Mouse (Mus musculus) forebrain, embryonic 15.5 days (tissue): ENCODE measurements at regions not wholly inside any gene's neighbourhood (a gene's known extent, or its start where the extent isn't known, plus 50 kb on each side); places are given as distances from the start of the nearest gene placed in this dataset.

ENCODE experiments used
- ATAC-seq: fragments of 200-750 bp; cut with Nextera tagmentation; replicated peaks from 2 replicates; pipeline ENCODE4 v1.8.0; 2017; ENCODE audit warnings: mild to moderate bottlenecking, moderate TSS enrichment, moderate library complexity
- H3K27ac ChIP-seq: fragments of 300-500 bp; sonication (generic); replicated peaks from 2 replicates; pipeline ENCODE4 v1.5.1; 2015; ENCODE audit warnings: mild to moderate bottlenecking, inconsistent platforms
- H3K27me3 ChIP-seq: fragments of 300-500 bp; sonication (generic); 2 replicates; pipeline ENCODE4 v1.6.1; 2015; ENCODE audit warnings: inconsistent platforms
- H3K36me3 ChIP-seq: fragments of 300-500 bp; sonication (generic); 2 replicates; pipeline ENCODE4 v1.6.1; 2015; ENCODE audit warnings: mild to moderate bottlenecking, inconsistent platforms
- H3K4me1 ChIP-seq: fragments of 300-500 bp; sonication (generic); 2 replicates; pipeline ENCODE4 v1.6.1; 2015; ENCODE audit warnings: inconsistent platforms
- H3K4me2 ChIP-seq: fragments of 300-500 bp; sonication (generic); replicated peaks from 2 replicates; pipeline ENCODE4 v1.6.1; 2015; ENCODE audit warnings: mild to moderate bottlenecking, inconsistent platforms
- H3K4me3 ChIP-seq: fragments of 300-500 bp; sonication (generic); 2 replicates; pipeline ENCODE4 v1.5.1; 2015; ENCODE audit warnings: mild to moderate bottlenecking, inconsistent platforms
- H3K9ac ChIP-seq: fragments of 300-500 bp; sonication (generic); replicated peaks from 2 replicates; pipeline ENCODE4 v1.6.1; 2015; ENCODE audit warnings: mild to moderate bottlenecking, inconsistent platforms
- H3K9me3 ChIP-seq: fragments of 300-500 bp; sonication (generic); 2 replicates; pipeline ENCODE4 v1.6.1; 2016; ENCODE audit warnings: inconsistent platforms
- WGBS: fragments of 180-500 bp; shearing (Covaris S2); methylation state at CpG from one replicate; pipeline ENCODE4 v1.1.7; 2015; ENCODE audit warnings: mixed read lengths; 5-methylcytosine and 5-hydroxymethylcytosine counted together

GRCm38 (mm10) chr9:33475106-33475505, 839.1 kb downstream of the Ets1 start:
- H3K9me3 ChIP-seq: no peaks in the 10 kb centered on the region
- 98% methylated on average over 2 of the region's 2 CpGs for WGBS
- no peaks in the 10 kb centered on the region for H3K4me1 ChIP-seq
- H3K4me3 ChIP-seq: no peak overlapping the region
- H3K9ac ChIP-seq: no peak overlapping the region
- H3K27ac ChIP-seq: no peak overlapping the region
- H3K27me3 ChIP-seq: no peaks in the 10 kb centered on the region
- no peak for ATAC-seq
- H3K4me2 ChIP-seq: no peak overlapping the region
- H3K36me3 ChIP-seq: no peaks in the 10 kb centered on the region

- Histone ChIP-seq H3K4me1 (no peaks in the 10 kb centered on the region), H3K4me2 (no peak overlapping the region), H3K36me3 (no peaks in the 10 kb centered on the region), H3K27ac (no peak overlapping the region), H3K27me3 (no peaks in the 10 kb centered on the region), H3K9me3 (no peaks in the 10 kb centered on the region), H3K4me3 (no peak overlapping the region), H3K9ac (no peak overlapping the region)
- no peak for ATAC-seq
- 65% methylated on average over 5 of the region's 5 CpGs for WGBS
Observed at GRCm38 (mm10) chr9:33482845-33483540, 847.0 kb downstream of the Ets1 start.

- WGBS: 95% methylated on average over 2 of the region's 2 CpGs
- no peak for ATAC-seq
- H3K9me3 ChIP-seq: no peaks in the 10 kb centered on the region
Observed at GRCm38 (mm10) chr9:33483541-33483846, 847.5 kb downstream of the Ets1 start.

GRCm38 (mm10) chr9:33533101-33533810, 897.2 kb downstream of the Ets1 start:
- no peaks in the 10 kb centered on the region for H3K27me3 ChIP-seq
- H3K9me3 ChIP-seq: no peaks in the 10 kb centered on the region
- H3K36me3 ChIP-seq: no peaks in the 10 kb centered on the region
- no peak overlapping the region for H3K4me2 ChIP-seq
- no peaks in the 10 kb centered on the region for H3K4me1 ChIP-seq
- no peak overlapping the region for H3K27ac ChIP-seq
- H3K9ac ChIP-seq: no peak overlapping the region
- no peak for ATAC-seq
- H3K4me3 ChIP-seq: no peak overlapping the region
- 53% methylated on average over 1 of the region's 1 CpGs for whole genome bisulfite sequencing

More at GRCm38 (mm10) chr9:33483541-33483846, 847.5 kb downstream of the Ets1 start:
- H3K9ac ChIP-seq: no peak overlapping the region
- no peaks in the 10 kb centered on the region for H3K36me3 ChIP-seq
- no peak overlapping the region for H3K4me2 ChIP-seq
- no peaks in the 10 kb centered on the region for H3K4me1 ChIP-seq
- no peak overlapping the region for H3K4me3 ChIP-seq
- no peaks in the 10 kb centered on the region for H3K27me3 ChIP-seq
- H3K27ac ChIP-seq: no peak overlapping the region

GRCm38 (mm10) chr9:33543301-33543700, 907.3 kb downstream of the Ets1 start:
- no peak overlapping the region for H3K4me2 ChIP-seq
- no peaks in the 10 kb centered on the region for H3K27me3 ChIP-seq
- H3K4me1 ChIP-seq: no peaks in the 10 kb centered on the region
- no peak overlapping the region for H3K27ac ChIP-seq
- H3K4me3 ChIP-seq: no peak overlapping the region
- no peaks in the 10 kb centered on the region for H3K36me3 ChIP-seq
- ATAC-seq: no peak
- H3K9ac ChIP-seq: no peak overlapping the region
- WGBS: 58% methylated on average over 5 of the region's 5 CpGs
- no peaks in the 10 kb centered on the region for H3K9me3 ChIP-seq

GRCm38 (mm10) chr9:33546126-33546737, 910.2 kb downstream of the Ets1 start:
- Histone ChIP-seq H3K4me3 (no peak overlapping the region), H3K9me3 (no peaks in the 10 kb centered on the region), H3K9ac (no peak overlapping the region), H3K4me1 (no peaks in the 10 kb centered on the region), H3K27me3 (no peaks in the 10 kb centered on the region), H3K27ac (no peak overlapping the region), H3K36me3 (no peaks in the 10 kb centered on the region), H3K4me2 (no peak overlapping the region)
- no peak for ATAC-seq
- 62% methylated on average over 4 of the region's 4 CpGs for WGBS

GRCm38 (mm10) chr9:33549395-33549794, 913.4 kb downstream of the Ets1 start:
- Histone ChIP-seq H3K9ac (no peak overlapping the region), H3K9me3 (no peaks in the 10 kb centered on the region), H3K4me1 (no peaks in the 10 kb centered on the region), H3K27ac (no peak overlapping the region), H3K27me3 (no peaks in the 10 kb centered on the region), H3K4me3 (no peak overlapping the region), H3K36me3 (no peaks in the 10 kb centered on the region), H3K4me2 (no peak overlapping the region)
- no peak for ATAC-seq
- WGBS: 91% methylated on average over 5 of the region's 5 CpGs

- Histone ChIP-seq H3K27me3 (no peaks in the 10 kb centered on the region), H3K36me3 (no peaks in the 10 kb centered on the region), H3K9me3 (no peaks in the 10 kb centered on the region), H3K4me1 (no peaks in the 10 kb centered on the region), H3K4me3 (no peak overlapping the region), H3K9ac (no peak overlapping the region), H3K4me2 (no peak overlapping the region), H3K27ac (no peak overlapping the region)
- 84% methylated on average over 2 of the region's 2 CpGs for WGBS
- no peak for ATAC-seq
Observed at GRCm38 (mm10) chr9:33571990-33572389, 913.7 kb upstream of the Kirrel3 start.

- WGBS: 53% methylated on average over 1 of the region's 1 CpGs
- Histone ChIP-seq H3K36me3 (no peaks in the 10 kb centered on the region), H3K9me3 (no peaks in the 10 kb centered on the region), H3K27me3 (no peaks in the 10 kb centered on the region), H3K4me3 (no peak overlapping the region), H3K4me2 (no peak overlapping the region), H3K9ac (no peak overlapping the region), H3K27ac (no peak overlapping the region), H3K4me1 (0 out of 2 replicates have a peak, but pooled peaks cover 6% of the 10 kb centered on the region)
- ATAC-seq: no peak
Observed at GRCm38 (mm10) chr9:33611511-33611910, 874.2 kb upstream of the Kirrel3 start.

- H3K36me3 ChIP-seq: no peaks in the 10 kb centered on the region
- no peaks in the 10 kb centered on the region for H3K27me3 ChIP-seq
- H3K9ac ChIP-seq: no peak overlapping the region
- H3K27ac ChIP-seq: no peak overlapping the region
- no peak overlapping the region for H3K4me3 ChIP-seq
- H3K9me3 ChIP-seq: no peaks in the 10 kb centered on the region
- no peak for ATAC-seq
- H3K4me2 ChIP-seq: no peak overlapping the region
- 70% methylated on average over 1 of the region's 1 CpGs for WGBS
- H3K4me1 ChIP-seq: peaks cover under 1% of the 10 kb centered on the region
Observed at GRCm38 (mm10) chr9:33624378-33624777, 861.3 kb upstream of the Kirrel3 start.

GRCm38 (mm10) chr9:33629731-33630473, 855.8 kb upstream of the Kirrel3 start:
- Histone ChIP-seq H3K4me2 (no peak overlapping the region), H3K9ac (no peak overlapping the region), H3K27ac (peak overlapping the region; percentile 29; the same call in 1 of the 2 replicates), H3K4me1 (peaks cover 19% of the 10 kb centered on the region), H3K9me3 (no peaks in the 10 kb centered on the region), H3K4me3 (no peak overlapping the region), H3K36me3 (no peaks in the 10 kb centered on the region), H3K27me3 (no peaks in the 10 kb centered on the region)
- peak; percentile 87 for ATAC-seq
- 16% methylated on average over 6 of the region's 6 CpGs for WGBS

GRCm38 (mm10) chr9:33662978-33663377, 822.7 kb upstream of the Kirrel3 start:
- Histone ChIP-seq H3K4me1 (no peaks in the 10 kb centered on the region), H3K9me3 (no peaks in the 10 kb centered on the region), H3K4me3 (no peak overlapping the region), H3K9ac (no peak overlapping the region), H3K36me3 (no peaks in the 10 kb centered on the region), H3K27me3 (no peaks in the 10 kb centered on the region), H3K27ac (no peak overlapping the region), H3K4me2 (no peak overlapping the region)
- 86% methylated on average over 5 of the region's 5 CpGs for WGBS
- ATAC-seq: no peak
